Mouse (Mus musculus): ENCODE measurements at regions not wholly inside any gene's neighbourhood (a gene's known extent, or its start where the extent isn't known, plus 50 kb on each side); places are given as distances from the start of the nearest gene placed in this dataset.

DNA sequence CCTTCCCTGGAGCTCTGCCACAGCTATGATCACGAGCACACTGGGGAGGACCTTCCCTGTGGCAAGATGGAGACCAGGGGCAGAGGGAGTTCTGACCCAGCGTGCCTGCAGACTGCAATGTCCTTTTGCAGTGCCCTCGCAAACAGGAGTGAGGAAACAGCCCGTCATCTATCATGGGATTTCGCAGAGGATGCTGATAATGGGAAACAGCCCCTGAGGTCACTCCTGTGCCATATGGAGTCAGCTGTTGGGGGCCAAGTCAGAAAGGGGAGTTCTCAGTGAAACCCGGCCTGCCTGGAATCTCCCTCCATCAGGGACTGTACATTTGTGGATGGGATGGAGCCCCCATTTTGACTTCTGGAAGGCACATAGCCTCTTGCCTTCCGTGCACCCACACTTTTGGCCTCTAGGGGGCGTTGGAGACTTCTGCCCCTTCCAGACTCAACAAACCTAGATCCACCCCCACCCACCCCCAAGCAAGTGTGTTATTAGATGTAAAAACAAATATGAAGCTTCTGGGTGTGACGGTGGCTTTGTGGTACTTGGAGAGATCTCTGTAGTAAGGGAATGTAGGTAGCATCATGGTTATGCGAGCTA, 98.1 kb downstream of the Kdr start:
- no peak for DNase-seq

DNA sequence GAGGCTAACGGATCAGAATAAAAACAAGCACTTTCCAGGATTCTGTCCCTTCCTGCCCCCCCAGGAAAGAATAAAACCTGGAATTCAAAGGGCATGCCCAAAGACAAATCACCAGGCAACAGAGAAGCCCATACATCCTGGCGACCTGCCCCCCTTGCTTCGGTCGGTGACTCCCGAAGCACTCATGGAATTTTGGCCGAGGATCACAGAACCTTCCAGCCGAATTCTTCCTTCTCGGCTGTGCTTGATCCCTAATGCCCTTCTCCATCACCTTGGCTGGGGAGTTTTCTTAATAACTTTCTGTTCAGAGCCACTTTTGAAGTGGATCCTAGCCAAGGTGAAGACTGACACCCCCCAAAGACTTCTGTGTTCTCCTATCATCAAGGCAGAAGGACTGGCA, 99.9 kb downstream of the Kdr start:
- peak; percentile 42 for DNase-seq

DNA sequence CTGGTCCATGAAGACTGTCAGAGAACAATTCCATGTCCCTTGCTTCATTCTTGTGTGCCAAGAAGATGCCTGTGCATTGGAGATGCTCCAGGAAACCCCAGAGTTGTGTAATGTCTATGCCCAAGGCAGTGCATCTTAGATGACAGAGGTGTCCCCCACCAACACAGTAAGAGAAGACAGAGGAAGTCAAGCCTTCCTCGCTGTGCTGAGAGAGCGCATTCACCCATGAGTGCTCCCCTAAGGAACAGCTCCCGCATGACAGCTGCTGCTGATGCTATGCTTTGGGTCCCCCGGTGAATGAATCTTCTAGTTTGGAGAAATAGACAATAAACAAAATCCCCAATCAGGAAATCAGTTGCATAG, 100.7 kb downstream of the Kdr start:
- DNase-seq = no peak

DNA sequence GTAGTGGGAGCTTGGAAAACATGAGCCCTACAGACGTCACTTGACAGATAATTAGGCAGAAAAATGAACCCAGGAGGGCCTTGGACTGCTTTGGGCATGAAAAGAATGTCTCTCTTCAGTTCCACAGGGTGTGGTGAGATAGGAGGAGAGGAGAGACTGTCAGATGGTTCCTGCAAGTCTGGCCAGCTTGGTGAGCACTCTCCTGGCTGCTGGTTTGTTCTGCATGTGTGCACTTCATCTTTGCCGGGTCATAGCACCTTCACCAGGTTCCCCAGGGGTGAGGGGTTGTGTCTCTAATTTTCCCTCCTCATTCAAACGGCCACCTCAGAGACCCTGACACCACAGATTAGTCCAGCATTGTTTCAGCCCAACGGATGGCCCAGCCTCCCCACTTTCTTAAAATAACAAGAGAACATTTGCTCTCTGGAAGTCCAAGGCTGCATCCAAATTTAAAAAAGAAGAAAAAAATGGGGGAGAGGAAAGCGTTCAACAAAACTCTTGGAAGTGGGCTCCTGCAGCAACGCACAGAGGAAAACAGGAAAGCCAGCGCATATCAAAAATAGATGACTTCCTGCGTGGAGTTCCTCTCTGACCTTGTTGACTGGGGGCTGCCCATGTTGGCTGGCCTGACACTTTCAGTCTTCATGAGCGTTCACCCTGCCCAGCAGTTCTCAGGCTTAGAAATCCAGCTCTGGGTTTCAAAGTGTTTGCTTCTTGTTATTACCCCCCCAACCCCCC, 101.2 kb downstream of the Kdr start:
- peak; percentile 59 for DNase-seq

DNA sequence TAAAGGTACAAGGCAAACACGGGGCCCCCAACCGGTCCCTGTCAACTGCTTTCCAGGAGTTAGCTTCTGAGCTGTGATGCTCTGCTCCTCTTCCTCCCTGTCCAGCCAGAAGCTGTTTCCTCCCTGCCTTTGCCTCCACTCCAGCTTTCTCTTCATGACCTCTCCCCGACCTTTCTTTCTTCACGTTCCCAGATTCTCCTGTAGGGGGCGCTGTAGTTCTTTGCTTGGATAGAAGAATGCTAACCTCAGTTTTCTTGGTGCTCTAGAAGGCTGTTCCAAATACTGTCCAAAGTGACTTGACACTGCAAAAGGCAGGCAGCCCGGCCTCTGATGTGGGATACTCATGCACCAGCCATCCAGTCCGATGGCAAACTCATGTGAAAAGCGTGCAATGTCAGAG, 107.1 kb downstream of the Kdr start:
- DNase-seq = peak; percentile 80

DNA sequence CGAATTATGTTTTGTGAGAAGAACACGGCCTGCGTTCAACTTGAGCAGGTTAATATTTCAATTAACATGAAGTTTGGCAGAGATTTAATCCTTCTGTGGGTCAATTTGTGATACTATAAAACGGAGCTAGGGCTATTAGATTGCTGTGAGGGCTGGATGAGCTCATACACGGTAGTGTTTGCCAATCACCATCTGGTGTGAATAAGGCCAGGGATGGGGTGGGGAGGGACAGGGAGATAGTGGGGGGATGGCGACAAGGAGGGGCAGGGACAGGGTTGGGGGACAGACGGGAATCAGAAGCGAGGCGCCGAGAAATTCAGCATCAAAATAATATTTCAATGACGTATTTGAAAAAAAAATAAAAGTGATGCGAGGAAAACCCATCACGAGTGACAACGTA, 107.6 kb downstream of the Kdr start:
- no peak for DNase-seq

DNA sequence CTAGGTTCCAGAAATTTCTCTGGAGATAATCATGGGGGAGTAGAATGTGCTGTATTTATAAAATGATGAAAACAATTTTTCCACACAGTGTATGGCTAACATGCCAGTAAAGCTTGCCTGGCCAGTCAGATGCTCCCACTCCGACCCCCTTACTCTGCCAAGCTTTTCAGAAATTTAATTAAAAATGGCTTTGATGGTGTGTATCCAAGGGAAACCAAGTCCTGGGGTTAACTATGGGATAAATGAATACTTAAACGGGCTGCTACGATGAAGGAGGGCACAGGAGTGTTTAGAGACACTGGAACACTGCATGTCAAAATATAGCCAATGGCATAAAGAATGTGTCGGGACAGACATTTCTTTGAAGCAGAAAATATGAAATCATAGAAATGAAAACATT, 108.7 kb downstream of the Kdr start:
- DNase-seq = no peak

DNA sequence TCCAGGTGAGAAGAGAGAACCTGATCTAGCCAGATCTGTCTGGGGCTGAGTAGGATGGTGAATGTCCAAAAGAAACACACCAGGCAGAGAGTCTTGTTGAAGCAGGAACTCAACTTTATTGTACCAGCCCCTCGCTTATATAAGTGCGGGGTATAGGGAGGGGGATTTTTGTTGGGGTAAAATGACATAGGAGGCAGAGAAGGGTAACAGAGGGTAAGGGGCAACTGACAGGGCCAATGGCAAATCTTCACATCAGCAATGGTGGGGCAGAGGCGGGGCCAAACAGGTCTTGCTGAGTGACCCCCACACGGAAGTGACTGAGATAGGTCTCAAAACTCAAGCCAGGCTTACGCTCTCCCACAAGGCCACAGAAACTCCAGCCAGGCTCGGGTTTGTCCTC, 113.2 kb downstream of the Kdr start:
- DNase-seq = no peak

DNA sequence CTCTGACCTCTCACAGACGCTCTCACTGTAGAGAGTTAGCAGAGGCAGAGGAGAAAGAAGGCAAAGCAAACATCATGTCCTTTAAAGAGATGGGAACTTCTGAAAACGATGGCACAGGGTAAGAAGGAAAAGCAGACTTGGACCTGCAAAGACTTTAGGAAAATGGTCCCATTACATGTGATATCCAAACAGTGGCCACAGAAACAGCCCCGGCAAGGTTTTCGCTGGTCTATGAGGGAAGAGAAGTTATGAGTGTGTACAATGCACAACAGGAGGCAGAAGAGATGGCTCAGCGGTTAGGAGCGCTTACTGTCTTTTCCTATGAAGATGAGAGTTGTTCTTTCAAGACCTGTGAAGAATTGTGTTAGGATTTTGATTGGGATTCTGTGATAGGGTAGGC, 114.9 kb downstream of the Kdr start:
- DNase-seq = no peak

DNA sequence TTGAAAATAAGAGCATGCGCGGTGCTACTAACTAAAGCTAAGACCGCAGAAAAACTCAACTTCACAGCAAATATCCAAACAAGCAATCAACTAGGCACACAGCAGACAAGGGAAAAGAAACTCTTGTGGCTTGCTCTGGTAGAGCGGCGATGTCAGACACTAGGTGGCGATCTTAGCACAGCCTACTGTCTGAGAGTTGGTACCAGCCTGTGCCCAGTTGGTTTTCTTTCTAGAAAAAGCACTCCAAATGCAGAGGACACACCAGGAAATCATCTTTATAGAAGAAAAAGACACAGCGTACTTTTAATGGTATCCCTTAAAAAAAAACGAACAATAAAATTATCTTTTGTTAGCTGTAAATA, 115.6 kb downstream of the Kdr start:
- DNase-seq = peak; percentile 52

DNA sequence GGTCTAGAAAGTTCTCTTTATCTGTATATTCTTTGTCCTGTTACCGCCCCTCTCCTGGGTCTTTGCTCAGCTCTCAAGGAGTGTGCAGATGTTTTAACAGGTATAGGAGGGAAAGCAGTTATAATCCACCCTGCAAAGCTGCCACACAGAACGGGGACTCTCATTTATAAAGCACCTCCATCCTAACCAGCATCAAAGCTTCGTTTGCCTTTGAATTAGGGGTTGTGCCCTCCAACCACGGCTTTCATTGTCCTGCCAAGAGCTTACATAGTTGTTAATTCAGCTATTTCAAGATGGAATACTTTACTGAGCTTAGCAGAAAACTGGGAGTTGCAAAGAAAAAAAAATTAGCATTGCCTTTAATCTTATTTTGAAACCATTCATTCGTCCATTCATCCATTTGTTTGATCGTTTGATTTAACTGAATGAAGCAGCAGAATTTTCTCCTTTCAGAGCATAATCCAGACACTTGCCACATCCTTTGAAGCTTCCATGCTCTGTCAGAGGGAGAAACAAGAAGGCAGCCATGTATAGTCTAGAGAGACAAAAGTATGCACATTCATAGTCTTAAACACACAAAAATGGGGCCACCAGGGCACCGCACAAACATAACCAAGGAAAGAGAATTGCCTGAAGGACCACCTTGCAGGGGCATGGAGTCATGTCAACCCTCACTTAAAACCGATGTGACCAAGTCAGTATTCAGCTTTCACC, 116.2 kb downstream of the Kdr start:
- DNase-seq = no peak

DNA sequence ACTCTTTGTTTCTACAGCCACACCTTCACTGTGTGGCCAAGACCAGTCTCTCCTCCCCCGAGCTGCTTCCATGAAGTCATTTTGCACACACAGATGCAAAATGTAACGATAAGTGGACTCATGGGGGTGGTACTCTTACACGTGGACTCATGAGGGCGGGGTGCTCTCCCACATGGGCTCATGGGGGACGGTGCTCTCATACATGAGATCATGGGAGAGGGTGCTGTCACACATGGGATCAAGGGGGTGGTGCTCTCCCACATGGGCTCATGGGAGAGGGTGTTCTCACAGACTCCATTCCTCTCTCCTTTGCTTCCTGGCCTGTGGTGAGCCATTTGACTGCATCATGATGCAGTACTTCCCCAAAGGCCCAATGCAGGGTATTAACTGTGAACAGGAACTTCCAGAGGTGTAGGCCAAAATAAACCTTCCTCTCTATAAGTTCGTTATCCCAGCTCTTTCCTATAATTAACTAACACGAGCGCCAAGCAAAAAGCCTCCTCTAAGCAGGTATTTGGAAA, 118.9 kb downstream of the Kdr start:
- no peak for DNase-seq

DNA sequence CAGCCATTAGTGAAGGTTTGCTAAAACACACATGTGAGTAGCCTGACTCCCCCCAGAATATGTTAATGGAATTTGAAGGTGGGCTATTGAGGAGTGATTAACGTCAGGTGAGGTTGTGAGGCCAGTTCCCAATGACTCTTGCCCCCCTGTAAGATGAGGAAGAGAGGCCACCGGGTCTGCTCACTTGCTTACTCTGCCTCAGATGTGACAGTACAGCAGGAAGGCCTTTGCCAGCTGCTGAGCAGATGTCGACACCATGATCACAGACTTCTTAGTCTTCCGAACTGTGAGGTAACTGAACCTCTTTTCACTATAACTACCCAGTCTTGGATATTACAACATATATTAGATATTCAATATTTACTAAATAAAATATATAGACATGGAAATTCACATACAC, 127.4 kb downstream of the Kdr start:
- DNase-seq = no peak

DNA sequence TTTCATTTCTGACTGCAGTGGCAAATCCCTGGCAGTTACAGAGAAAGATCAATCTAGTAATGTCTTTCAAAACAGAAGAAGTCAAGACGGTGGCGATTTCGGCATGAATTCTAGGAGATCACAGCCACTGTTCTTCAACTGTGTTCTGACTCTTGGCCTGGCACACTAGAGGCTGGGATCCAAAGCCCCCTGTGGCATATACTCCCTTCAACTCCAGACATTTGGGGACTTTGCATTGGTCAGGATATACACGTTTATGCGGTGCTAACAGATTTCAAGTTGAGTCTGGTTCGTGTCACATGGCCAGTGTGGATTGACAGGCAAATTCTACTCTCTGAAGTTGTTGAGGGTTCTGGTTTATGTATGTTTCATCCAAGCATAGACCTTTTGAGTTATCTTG, 130.3 kb downstream of the Kdr start:
- DNase-seq = no peak

DNA sequence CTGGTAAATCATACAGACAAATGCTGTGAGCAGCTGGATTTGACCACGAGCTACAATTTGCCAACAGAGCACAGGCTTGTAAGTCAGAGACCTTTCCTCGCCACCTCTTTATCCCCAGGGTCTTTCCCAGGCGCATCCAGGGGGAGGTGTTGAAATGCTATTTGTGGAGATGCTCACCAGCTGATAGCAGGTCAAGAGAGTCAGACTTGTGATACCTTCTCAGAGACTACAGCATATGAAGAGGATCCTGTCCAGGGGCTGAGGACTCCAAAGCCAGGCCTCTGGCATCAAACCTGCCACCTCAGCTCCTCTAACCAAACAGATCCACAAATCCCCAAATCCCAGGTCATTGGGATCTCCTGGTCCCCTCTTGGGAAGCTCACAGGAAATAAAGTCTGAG, 130.9 kb downstream of the Kdr start:
- no peak for DNase-seq

DNA sequence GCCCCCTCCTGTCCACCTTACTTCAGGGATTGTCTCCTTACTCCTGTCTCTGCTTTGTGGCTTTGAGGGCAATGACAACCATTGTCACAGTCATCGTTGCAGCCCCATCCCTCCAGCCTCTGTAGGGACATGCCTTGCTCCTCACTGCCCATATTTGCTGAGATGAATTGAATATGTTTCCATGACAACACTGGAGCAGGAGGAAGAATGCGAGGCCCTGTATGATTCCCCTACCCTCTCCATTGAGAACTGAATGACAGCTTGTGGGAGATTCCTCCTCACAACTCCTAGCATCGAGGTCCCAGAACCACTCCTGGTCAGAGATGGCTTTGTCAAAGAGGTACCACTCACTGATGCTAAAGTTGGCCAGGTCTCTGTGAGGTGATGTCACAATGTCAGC, 132.2 kb downstream of the Kdr start:
- DNase-seq = no peak

DNA sequence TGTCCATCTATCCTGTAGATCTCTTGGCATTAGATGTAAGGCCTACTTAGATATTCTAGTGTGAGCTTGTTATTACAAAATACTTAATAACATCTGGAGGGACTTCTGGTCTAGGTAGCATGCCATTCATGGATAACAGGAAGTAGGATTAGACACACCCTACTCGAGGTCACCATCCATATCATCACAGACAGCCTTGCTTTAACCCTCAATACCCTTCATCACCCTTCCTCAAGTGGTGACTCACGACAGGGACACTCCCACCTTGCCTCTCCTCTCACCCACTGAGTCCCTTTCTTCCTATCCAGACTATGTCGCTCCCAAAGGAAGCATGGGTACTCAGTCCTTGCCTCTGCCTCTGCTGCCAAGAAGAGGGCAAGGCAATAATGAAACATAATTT, 134.5 kb downstream of the Kdr start:
- DNase-seq = no peak

DNA sequence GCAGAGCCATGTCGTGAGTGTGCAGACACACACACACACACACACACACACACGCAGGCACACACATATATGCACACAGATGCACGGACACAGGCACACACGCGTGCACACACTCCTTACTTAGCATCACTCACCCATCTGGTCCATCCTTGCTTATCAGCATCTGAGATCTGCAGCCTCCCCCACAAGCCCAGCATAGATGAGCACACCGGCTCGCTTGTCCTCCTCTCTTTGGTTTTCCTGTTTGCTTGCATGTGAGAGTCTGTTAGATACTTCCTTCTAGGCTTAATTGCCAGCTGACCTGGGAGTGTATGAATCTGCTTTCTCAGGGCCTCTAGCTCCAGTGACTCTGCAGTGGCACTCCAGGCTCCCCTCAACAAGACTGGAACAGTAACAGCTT, 137.8 kb downstream of the Kdr start:
- DNase-seq = no peak

DNA sequence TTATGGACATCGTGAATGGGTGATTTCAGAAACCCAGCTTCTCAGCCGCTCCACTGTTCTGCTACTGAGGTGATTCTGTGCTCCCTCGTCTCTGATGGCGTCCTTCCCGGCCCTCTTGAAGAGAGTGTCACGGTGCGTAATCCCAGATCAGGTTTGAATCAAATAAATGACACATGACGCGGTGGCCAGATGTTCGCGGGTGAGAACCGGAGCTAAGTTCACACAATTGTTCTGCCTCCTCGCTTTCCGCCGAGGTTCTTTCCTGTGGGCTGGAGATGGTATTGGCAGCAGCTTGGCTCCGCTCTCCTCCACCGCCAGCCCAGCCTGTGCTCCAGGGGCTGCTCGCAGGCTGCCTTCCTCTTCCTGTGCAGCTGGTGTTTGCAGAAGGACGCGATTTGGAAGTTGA, 142.7 kb downstream of the Kdr start:
- peak; percentile 69 for DNase-seq

DNA sequence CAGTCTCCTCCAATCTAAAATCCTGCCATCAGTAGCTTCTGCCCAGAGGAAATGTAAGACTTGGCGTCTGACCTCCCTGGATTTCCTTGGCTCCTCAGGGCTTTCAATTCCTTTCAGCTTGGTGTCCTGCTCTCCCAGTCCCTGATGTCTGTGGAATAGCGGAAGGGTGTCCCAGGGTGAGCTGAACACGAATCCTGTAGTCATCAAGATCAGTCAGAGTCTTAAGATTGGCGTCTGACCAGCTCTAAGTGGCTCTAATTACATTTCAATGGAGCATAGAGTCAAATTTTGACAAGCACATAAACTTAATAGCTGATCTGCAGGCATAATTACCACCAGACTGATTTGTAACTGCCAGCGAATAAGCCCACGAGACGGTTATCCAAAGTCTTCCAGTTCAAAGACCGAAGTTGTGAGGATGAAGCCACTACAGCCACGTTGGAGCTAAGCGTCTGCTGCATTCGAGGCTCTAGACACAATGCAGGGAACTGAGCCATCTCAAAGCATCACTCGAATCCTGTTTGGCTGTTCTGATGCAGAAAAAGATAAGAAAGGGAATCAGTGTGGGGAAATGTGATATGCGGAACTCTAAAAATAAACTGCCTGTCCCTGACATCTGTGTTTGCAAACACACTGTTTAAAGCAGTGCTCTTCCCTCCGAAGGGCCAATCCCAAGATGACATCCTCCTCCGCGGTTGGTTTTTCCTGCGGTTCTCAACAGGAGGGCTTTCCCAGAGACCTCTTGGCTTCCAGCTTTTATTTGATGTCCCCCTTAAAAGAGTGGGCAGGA, 143.3 kb downstream of the Kdr start:
- peak; percentile 45 for DNase-seq

DNA sequence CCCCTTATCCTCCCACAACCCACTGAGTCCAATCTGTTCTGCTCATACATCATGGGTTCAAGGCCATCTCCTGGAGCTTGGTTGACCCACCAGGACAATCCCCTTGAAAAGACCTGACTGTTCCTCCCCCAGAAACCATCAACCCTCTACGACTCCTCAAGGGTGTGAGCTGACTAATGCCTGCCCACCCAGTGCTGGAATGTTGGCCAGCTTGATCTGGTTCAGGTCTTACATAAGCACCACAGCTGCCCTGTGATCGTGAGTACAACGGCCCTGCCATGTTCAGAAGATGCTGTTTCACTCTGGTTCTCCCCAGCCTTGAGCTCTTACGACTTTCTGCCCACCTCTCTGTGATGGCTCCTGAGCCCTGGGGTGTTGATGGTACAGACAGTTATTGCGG, 145.9 kb downstream of the Kdr start:
- peak; percentile 22 for DNase-seq

DNA sequence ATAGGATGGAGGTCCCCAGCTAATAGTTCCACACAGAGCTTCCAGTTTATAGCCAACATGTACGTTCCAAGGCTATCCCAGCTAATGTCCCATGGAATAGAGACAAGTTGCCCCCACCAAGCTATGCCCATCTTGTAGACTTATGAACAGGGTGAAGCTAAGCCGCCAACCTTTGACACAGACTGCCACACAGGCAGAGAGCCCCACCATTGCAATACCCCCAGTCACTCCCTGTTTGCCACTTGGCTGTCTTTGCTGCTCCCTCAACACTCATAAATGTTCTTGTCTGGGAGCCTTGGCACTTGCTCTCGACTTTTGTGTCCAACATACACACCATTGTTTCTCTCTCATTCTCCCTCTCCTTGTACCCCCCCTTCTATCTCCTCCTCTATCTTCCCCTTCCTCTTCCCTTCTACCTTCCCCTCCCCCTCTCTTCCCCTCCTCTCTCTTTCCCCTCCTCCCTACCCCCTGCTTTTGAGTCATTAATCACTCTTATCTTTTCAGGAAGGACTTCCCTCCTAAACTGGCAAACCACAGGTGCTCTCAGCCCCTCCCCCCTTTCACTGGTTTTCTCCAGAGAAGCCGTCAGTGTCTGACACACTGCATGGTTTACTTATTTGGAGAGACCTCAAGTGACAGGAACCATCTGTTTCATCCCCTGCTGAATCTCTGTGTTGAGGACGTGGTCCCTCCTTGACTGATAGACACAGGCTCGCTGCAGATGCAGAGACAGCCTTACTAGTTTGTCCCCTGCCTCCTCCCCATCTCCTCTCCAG, 148.2 kb downstream of the Kdr start:
- no peak for DNase-seq

DNA sequence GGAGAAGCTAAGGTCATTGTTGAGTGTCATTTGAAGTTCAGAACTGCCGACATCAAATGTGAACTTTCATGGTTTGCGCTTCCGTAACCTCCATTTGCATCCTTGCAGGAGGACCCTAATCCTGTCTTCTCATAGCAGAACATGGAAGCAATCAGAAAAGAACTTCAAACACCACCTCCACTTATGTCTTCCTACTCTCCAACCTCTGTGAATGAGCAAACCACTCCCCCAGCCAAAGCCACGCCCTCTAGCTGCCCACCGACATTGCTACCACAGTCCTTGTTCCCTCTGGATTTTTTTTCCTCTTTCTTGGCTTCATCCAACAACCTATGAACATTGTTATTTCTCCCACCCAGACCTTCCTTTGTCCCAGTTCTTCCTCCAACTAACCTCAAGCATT, 149.9 kb downstream of the Kdr start:
- DNase-seq = no peak
